Mouse (Mus musculus) cerebellum, postnatal 25 days (tissue): ENCODE measurements around the gene Strn3.

Source experiments
- DNase-seq, 2 experiments: peaks; one replicate each; pipeline ENCODE4 v3.0.0; 2021; ENCODE audit warnings: mixed read lengths in 2 of 2

The Strn3 gene

GRCm38 (mm10) chr12:51691845-51692632, at the start of gene Strn3:
Gene Strn3, minus strand, starts transcription at chr12:51691897.
- peak; percentile 96 to 97 for DNase-seq

GRCm38 (mm10) chr12:51736807-51737206, 45.1 kb upstream of the Strn3 start:
- no peak for DNase-seq

DNA sequence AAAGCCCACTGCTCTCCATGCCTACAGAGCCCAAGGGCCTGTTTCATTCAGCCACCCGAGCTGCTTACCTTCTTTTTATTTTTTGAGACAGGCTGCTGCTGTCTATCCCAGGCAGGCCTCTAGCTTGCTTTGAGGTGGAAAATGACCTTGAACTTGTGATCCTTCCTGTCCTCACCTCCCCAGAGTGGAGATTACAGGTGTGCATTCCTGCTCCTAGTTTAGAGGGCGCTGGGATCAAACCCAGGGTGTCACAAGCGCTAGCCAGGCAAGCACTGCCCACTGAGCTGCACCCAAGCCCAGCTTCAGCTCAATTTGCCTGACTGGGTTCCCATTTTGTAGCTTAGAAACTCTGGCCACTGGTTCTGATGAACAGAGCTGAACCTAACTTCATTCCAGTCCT, 44.7 kb upstream of the Strn3 start:
- no peak for DNase-seq

- no peak for DNase-seq
Observed at GRCm38 (mm10) chr12:51735840-51736271, 44.2 kb upstream of the Strn3 start.

- no peak for DNase-seq
Observed at GRCm38 (mm10) chr12:51734605-51735211, 43.0 kb upstream of the Strn3 start.

DNA sequence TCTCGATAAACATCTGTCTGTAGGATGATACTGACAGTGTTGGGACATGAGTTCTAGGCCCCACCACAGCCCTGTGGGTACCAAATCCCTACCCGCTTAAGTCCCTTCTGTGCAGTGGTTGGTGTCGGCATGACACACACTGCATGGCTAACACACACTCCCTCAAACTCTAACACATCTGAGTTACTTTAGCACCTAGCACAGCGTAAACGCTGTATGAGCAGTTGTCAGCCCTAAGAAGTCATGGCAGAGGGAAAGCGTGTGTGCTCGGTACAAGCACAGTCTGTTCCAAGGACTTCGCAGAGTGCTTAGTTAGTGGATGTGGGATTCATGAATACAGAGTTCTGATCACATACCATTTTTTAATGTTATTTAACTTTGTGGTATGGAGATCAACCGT, 38.1 kb upstream of the Strn3 start:
- DNase-seq: no peak

DNA sequence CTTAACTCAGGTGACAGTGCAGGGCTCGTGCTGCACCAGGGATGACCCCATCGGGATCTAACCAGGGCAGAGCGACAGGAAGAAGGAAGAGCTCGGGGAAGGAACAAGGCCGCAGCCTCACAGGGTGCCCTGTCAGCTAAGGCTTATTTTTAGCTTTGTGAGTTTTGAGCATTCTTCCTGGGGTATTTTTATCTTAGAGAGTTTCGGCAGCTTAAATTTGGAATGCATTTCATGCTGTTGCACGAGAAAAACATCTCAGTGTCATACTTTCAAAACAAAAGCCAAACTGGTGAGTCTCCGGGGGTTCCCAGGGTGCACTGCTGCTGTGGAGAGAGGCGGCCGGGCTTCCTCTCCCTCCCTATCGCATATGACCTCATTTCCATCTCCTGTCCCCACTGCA, 37.4 kb upstream of the Strn3 start:
- DNase-seq: no peak

DNA sequence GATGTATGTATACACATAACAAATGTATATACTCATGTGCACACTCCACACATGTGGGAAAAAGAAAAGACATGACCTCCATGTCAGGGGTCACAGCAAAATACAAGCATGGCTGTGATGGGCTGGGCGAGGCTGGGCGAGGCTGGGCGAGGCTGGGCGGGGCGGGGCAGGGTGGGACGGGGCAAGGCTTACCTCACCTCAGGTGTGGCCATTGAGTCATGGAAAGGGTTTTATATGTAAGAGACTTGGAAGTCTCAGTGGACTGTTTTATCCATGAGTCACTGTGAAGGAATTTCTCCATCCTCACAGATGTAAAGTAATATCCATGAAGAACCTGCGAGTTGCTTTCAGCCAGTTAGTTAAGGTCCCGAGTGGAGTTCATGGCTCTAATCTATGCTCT, 30.1 kb upstream of the Strn3 start:
- DNase-seq: no peak

DNA sequence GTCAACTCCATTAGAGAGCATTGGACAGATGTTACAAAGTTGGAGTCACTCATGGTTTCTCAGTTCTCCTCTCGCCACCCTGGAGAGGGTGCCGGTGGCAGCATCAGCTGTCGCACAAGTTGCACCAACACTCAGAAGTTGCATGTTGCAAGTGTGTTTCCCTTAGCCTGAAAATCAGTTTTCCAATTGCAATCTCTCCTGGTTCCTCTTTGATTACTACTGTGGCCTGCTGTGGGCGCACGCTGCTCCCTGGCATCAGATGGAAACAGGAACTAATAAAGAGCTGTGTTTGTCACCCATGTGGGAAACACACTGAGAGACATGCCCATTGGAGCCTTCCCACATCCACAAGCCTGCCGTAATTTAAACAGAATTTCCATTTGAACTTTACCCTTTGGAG, 26.9 kb upstream of the Strn3 start:
- DNase-seq: no peak

DNA sequence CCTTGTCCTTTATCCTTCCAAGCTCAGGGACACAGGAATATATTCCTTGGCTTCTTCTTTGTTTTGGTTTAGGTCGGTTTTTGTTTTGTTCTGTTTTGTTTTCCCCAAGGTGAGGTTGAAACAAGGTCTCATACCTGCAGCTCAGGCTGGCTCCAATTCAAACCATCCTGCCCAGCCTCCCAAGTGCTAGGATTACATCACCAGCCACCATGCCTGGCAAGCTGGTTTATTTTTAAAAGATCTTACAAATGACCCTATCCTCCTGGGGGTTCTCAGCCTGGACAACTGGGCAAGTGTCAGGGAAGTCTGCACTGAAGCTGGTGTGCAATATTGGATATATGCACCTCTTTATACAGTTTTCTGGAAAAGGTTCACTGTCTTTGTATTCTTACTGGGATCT, 21.0 kb upstream of the Strn3 start:
- DNase-seq: peak; percentile 47 to 57

DNA sequence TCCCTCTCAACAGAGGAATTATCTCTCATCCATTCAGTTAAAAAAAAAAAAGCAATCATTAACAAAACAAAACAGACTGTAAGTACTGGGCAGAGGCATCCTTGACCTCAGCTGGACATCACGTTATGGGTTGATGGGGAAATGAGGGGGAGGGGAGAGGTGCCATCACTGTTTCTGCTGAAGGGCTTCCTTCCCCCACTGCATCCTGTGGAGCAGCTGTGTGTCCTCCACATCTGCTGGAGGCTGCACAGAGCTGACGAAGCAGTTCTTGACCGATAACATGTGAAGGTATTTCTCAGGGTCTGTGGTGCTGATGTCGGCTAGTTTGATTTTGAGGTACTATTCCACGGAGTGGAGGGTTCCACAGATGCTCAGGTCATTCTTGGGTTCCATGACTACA, 18.5 kb upstream of the Strn3 start:
- no peak for DNase-seq

DNA sequence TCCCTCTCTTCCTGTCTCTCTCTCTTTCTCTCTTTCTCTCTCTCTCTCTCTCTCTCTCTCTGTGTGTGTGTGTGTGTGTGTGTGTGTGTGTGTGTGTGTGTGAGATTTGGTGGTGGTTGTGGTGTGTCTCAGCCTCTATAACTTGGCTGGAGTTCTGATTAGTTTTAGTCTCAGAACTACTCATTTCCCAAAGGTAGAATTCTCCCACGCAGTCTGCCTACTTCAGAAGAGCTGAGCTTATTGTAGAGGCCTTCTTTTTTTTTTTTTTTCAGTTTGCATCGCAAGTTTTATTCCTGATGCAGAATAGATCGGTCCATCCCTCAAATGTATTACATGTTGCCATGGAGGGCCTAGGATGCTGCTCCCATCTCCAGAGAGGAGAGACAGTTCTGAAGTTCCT, 18.0 kb upstream of the Strn3 start:
- no peak for DNase-seq

GRCm38 (mm10) chr12:51708941-51709686, 17.4 kb upstream of the Strn3 start:
- DNase-seq: no peak

- DNase-seq: no peak
Observed at GRCm38 (mm10) chr12:51706673-51707235, 15.1 kb upstream of the Strn3 start.

GRCm38 (mm10) chr12:51705778-51706177, 14.1 kb upstream of the Strn3 start:
- no peak for DNase-seq

- DNase-seq: no peak
Observed at GRCm38 (mm10) chr12:51704572-51704971, 12.9 kb upstream of the Strn3 start.

GRCm38 (mm10) chr12:51703859-51704258, 12.2 kb upstream of the Strn3 start:
- no peak for DNase-seq

- no peak for DNase-seq
Observed at GRCm38 (mm10) chr12:51701723-51702122, 10.0 kb upstream of the Strn3 start.

DNA sequence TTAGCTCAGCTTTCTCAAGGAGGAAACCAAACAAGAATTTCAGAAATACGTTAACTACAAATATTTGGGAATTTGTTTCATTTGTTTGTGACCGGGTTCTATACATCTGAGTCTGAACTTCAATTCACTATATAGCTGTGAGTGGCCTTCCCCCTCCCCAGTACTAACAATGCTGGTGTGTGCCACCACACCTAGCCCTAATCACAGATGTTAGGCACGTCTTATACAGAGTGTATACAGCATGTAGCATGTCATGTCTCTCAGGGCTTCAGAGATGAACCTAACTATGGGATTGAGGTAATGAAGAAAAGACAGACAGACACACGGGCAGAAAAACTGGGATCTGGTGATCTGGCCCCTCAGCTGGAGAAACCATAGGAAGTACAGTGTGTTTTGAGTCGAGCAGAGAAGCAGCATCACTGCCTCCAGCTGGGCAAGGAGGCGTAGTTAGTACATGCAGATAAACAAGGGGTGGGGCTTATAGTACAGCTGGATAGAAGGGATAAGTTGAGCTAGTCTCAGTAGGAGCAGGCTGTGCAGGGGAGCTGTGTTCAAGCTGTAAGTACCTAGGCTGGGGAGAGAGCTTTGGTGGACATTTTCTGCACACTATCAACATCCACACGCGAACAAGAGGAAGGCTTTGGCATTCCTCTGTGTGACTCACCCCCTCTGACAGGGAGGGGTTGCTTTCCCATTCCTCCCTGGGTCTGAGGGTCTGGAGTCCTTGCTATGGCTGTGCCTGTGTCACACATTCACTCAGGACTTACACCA, 8.1 kb upstream of the Strn3 start:
- no peak for DNase-seq

DNA sequence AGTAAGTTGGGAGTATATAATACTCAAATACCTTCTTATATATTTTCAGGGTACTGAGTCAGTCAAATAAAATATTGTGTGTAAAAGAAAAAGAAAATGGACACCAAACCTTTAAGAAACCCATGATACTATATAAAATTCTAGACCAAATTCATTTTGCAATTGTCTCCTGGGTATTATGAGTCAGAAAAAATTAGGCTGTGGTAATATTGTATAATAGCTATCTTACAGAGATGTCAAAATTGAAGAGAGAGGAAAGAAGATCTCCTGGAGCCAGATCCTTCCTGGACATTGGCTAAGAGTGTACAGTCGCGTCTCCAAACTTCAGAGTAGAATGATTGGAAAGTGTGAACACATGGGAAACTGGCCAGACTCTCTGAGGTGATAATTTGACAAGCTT, 4.5 kb upstream of the Strn3 start:
- no peak for DNase-seq

GRCm38 (mm10) chr12:51694966-51695365, 3.3 kb upstream of the Strn3 start:
- DNase-seq: no peak

DNA sequence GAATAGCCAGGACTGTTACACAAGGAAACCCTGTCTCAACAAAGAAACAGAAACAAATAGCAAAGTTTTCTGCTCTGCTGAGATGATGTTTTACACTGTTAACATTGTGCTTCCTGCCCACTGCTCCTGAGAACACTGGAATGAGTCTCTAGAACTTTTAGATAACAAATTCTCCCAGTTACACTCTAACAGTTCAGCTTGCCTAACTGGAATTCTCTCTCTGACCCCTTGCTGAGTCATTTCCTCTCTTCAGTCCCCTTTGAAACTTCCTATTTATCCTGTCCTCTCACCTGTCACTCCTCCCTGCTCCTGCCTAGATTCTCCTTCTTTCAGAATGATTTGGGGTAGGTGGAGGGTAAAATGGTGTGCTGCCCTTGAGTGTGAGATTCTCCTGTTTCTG, 2.4 kb upstream of the Strn3 start:
- DNase-seq: no peak

DNA sequence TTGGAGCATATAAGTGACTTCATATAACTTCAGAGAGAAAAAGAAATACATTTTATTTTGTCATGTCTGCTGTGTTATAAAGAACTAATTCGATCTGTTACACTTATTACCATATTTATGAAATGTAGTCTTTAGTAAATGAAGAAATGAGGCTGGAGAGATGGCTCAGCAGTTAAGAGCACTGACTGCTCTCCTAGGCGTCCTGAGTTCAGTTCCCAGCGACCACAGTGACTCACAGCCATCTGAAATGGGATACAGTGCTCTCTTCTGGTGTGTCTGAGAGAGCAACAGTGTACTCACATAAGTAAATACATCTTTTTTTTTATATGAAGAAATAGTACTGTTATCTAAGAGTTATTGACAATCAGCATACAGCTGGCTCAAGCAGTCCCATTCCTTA, 1.7 kb upstream of the Strn3 start:
- DNase-seq: no peak
